In the genomic region with DNA sequence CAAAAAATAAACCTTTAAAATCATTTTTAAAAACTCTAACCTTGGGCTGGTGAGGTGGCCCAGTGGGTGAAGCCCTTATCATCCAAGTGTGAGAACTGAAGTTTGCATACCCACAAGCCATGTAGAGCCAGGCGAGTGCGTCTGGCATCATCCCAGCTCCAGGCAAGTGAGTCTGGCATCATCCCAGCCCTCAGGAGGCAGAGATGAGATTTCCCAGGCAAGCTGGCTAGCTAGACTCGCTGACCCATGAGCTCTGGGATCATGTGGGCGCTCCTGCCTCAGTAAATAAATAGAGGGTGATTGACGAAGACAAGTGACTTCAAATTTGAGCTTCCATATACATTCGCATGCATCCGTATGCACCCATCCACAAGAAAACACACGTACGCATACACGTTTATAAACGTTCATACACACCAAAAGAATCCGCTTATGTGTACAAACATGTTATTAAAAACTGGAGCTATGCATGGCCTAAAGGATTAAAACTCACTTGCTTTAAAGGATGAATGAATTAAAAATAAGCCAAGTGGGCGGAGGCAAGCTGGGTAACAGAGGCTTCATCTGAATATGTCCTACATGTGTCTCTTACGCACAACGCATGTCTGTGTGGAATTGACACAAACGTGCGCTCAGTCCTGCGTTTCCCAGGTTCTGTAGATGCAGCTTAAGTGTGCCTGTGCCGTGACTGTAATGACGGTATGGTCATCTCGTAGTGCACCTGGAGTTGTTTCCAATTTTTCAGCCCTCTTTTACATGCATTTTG, we compare ENCODE assay signal across 9 mouse cellular contexts. TPM values are rescaled to one million over a fixed set of nuclear protein-coding genes. Genes with fewer than 3 reads are reported as not detected.
DNase-seq lines count a peak whose midpoint lies in the region; ATAC-seq and TF ChIP-seq lines count a peak whose summit lies in the region.
"Had no signal": no experiment of that assay in that cellular context is flagged by ENCODE, and none has a peak within 500 bp of the region (broad histone marks: within the 10 kb centered on the region; RNA-seq: fewer than 3 reads in every experiment).

No protein-coding gene starts in this region.

- intact Hi-C loops in gastrocnemius, adult 2 months (cut with DNase I): loop anchor here (10.0 kb wide), 2 partner anchors 323 to 413 kb away; partner anchors contain the start of genes Fnip1 and Rapgef6

- TF ChIP-seq POLR2A in kidney, adult 2 months (IDR thresholded peaks at IDR 0.05; ENCODE audit: low read depth, low read length): no peak

- H3K4me1 ChIP-seq in heart, embryonic 10.5 days: peaks cover 48% of the 10 kb centered on the region
- peaks cover 25% of the 10 kb centered on the region for H3K4me1 ChIP-seq in kidney, adult 2 months (ENCODE audit: control insufficient read depth, insufficient read depth, low read length)
- H3K4me1 ChIP-seq in lung, embryonic 15.5 days: peaks cover 27% of the 10 kb centered on the region

- peak overlapping the region; percentile 50; the same call in 1 of the 2 replicates for H3K4me2 ChIP-seq in lung, embryonic 15.5 days

- H3K36me3 ChIP-seq in heart, embryonic 10.5 days: peaks cover 25% of the 10 kb centered on the region
- no peaks in the 10 kb centered on the region for H3K36me3 ChIP-seq in kidney, adult 2 months (ENCODE audit: control insufficient read depth, insufficient read depth, low read length)
- H3K36me3 ChIP-seq in lung, embryonic 15.5 days: no peaks in the 10 kb centered on the region

- peak overlapping the region; percentile 61 for H3K4me3 ChIP-seq in gastrocnemius, adult 2 months
- peak overlapping the region; percentile 33 for H3K4me3 ChIP-seq in heart, embryonic 10.5 days
- H3K4me3 ChIP-seq in kidney, adult 2 months (ENCODE audit: insufficient read depth, low read depth, low read length): no peak overlapping the region
- no peak overlapping the region for H3K4me3 ChIP-seq in lung, embryonic 15.5 days

- ATAC-seq in lung, embryonic 15.5 days (ENCODE audit: borderline replicate concordance, extremely low read depth, low FRiP score, low TSS enrichment): no peak
- no peak for ATAC-seq in megakaryocyte, adult 5-6 weeks (ENCODE audit: poor library complexity, severe bottlenecking)

- DNase-seq in gastrocnemius, adult 2 months: peak; percentile 80
- DNase-seq in gastrocnemius, postnatal 25 days: no peak
- DNase-seq in cerebellum, postnatal 25 days: peak; percentile 89 to 94
- no peak for DNase-seq in heart, embryonic 10.5 days (ENCODE audit: low spot score)
- peak; percentile 93 for DNase-seq in kidney, adult 2 months
- peak; percentile 57 for DNase-seq in right cerebral cortex, postnatal 4 days

- no peaks in the 10 kb centered on the region for H3K9me3 ChIP-seq in heart, embryonic 10.5 days
- H3K9me3 ChIP-seq in lung, embryonic 15.5 days: no peaks in the 10 kb centered on the region

- 74% methylated on average over 21 of the region's 21 CpGs for WGBS in heart, embryonic 10.5 days
- WGBS in kidney, adult 2 months: 57% methylated on average over 21 of the region's 21 CpGs
- 66% methylated on average over 21 of the region's 21 CpGs for WGBS in lung, embryonic 15.5 days

- H3K27ac ChIP-seq in gastrocnemius, adult 2 months: peak overlapping the region; percentile 91
- peak overlapping the region; percentile 82 for H3K27ac ChIP-seq in heart, embryonic 10.5 days
- peak overlapping the region; percentile 79 for H3K27ac ChIP-seq in kidney, adult 2 months (ENCODE audit: insufficient read depth, low read depth, low read length)
- H3K27ac ChIP-seq in lung, embryonic 15.5 days: peak overlapping the region; percentile 85

- no peak overlapping the region for H3K9ac ChIP-seq in lung, embryonic 15.5 days

- TF ChIP-seq CTCF in gastrocnemius, adult 2 months (IDR thresholded peaks at IDR 0.05): no peak
- no peak for TF ChIP-seq CTCF in kidney, adult 2 months (conservative IDR thresholded peaks at IDR 0.05; ENCODE audit: insufficient read depth, insufficient read length, low read depth, low read length)

- H3K27me3 ChIP-seq in heart, embryonic 10.5 days (ENCODE audit: insufficient read depth, poor library complexity, severe bottlenecking): no peaks in the 10 kb centered on the region
- no peaks in the 10 kb centered on the region for H3K27me3 ChIP-seq in kidney, adult 2 months (replicated peaks; ENCODE audit: control insufficient read depth, insufficient read depth, low read length)
- H3K27me3 ChIP-seq in lung, embryonic 15.5 days: no peaks in the 10 kb centered on the region

RNA-seq across cellular contexts. Expression of gene P4ha2, which starts 12.3 kb away (rescaled TPM):
- 10 to 100 TPM; 27.2 to 46.2 TPM for total RNA-seq in gastrocnemius, adult 2 months (2021)
- 10 to 100 TPM; 25.6 to 32.3 TPM for total RNA-seq in gastrocnemius, postnatal 25 days (2021)
- polyA plus RNA-seq in heart, embryonic 10.5 days (2016; fragmentation: Nextera tagmentation; extraction: Ambion mirVana): 57.7 and 69.0 TPM in 2 replicates
- 17.9 and 23.4 TPM in 2 replicates for polyA plus RNA-seq in kidney, adult 2 months (2012; rRNA removed)
- polyA plus RNA-seq in lung, embryonic 15.5 days (2015; fragmentation: Nextera tagmentation; extraction: Ambion mirVana): 37.7 and 38.4 TPM in 2 replicates
- total RNA-seq in megakaryocyte, adult 5-6 weeks (2015): not detected in 2 replicates
- total RNA-seq in megakaryocyte, adult 5-6 weeks (2017): not detected in 2 replicates

RNA-seq across cellular contexts. Expression of gene Pdlim4, which starts 43.3 kb away (rescaled TPM):
- total RNA-seq in gastrocnemius, adult 2 months (2021): 1 to 10 TPM; 4.7 to 7.9 TPM
- 1 to 10 TPM; 8.6 to 10.0 TPM for total RNA-seq in gastrocnemius, postnatal 25 days (2021)
- 12.9 and 27.8 TPM in 2 replicates for polyA plus RNA-seq in heart, embryonic 10.5 days (2016; fragmentation: Nextera tagmentation; extraction: Ambion mirVana)
- 13.0 and 15.2 TPM in 2 replicates for polyA plus RNA-seq in kidney, adult 2 months (2012; rRNA removed)
- polyA plus RNA-seq in lung, embryonic 15.5 days (2015; fragmentation: Nextera tagmentation; extraction: Ambion mirVana): 13.0 and 16.4 TPM in 2 replicates
- 0.33 and 0.82 TPM in 2 replicates for total RNA-seq in megakaryocyte, adult 5-6 weeks (2015)
- 0.77 and 3.9 TPM in 2 replicates for total RNA-seq in megakaryocyte, adult 5-6 weeks (2017)
- total RNA-seq: CH12.LX had no signal

Comparison
In these comparisons a context has a peak if more than half of its experiments do, and no peak if none do; other contexts are left out.
1. DNase-seq: peak in gastrocnemius, adult 2 months (single experiment), cerebellum, postnatal 25 days (2 of 2), kidney, adult 2 months (single experiment) and right cerebral cortex, postnatal 4 days (single experiment); none in gastrocnemius, postnatal 25 days (single experiment) and heart, embryonic 10.5 days (single experiment).
2. H3K4me3 ChIP-seq: peak in gastrocnemius, adult 2 months (single experiment) and heart, embryonic 10.5 days (single experiment); none in kidney, adult 2 months (single experiment) and lung, embryonic 15.5 days (single experiment).
3. RNA of gene P4ha2, which starts 12.3 kb away (total RNA-seq): 27.2 to 46.2 TPM in gastrocnemius, adult 2 months and 25.6 to 32.3 TPM in gastrocnemius, postnatal 25 days; not detected in megakaryocyte, adult 5-6 weeks; every median in the first group is over 10 times any median in the second.
4. Peak in every context shown above with its lines, with median percentiles within 50 percentile points of each other: H3K27ac ChIP-seq.